Mouse (Mus musculus): ENCODE data around the gene Filip1l.

The Filip1l gene

GRCm38 (mm10) chr16:57530547-57530946, 177.7 kb downstream of the Filip1l start:
- no peak for DNase-seq (ENCODE audit: low spot score)

- DNase-seq (ENCODE audit: low spot score): peak; percentile 61
These were observed 179.2 kb downstream of the Filip1l start for GRCm38 (mm10) chr16:57532081-57532493.

GRCm38 (mm10) chr16:57534365-57534764, 181.5 kb downstream of the Filip1l start:
- DNase-seq (ENCODE audit: low spot score): no peak

- no peak for DNase-seq (ENCODE audit: low spot score)
These were observed 181.9 kb downstream of the Filip1l start for GRCm38 (mm10) chr16:57534811-57535210.

- no peak for DNase-seq (ENCODE audit: low spot score)
These were observed 183.6 kb downstream of the Filip1l start for GRCm38 (mm10) chr16:57536511-57536910.

GRCm38 (mm10) chr16:57543243-57543642, 190.3 kb downstream of the Filip1l start:
- DNase-seq (ENCODE audit: low spot score): no peak

GRCm38 (mm10) chr16:57544441-57544840, 191.5 kb downstream of the Filip1l start:
- DNase-seq (ENCODE audit: low spot score): no peak

- DNase-seq (ENCODE audit: low spot score): no peak
These were observed 193.5 kb downstream of the Filip1l start for GRCm38 (mm10) chr16:57546355-57546754.

GRCm38 (mm10) chr16:57548608-57549007, 195.7 kb downstream of the Filip1l start:
- no peak for DNase-seq (ENCODE audit: low spot score)

- DNase-seq (ENCODE audit: low spot score): peak; percentile 87
These were observed 196.5 kb downstream of the Filip1l start for GRCm38 (mm10) chr16:57549061-57550037.

- peak; percentile 33 for DNase-seq (ENCODE audit: low spot score)
These were observed 197.2 kb downstream of the Filip1l start for GRCm38 (mm10) chr16:57550088-57550487.

GRCm38 (mm10) chr16:57550817-57551216, 197.9 kb downstream of the Filip1l start:
- peak; percentile 73 for DNase-seq (ENCODE audit: low spot score)

- no peak for DNase-seq (ENCODE audit: low spot score)
These were observed 198.7 kb downstream of the Filip1l start for GRCm38 (mm10) chr16:57551617-57552016.

- DNase-seq (ENCODE audit: low spot score): no peak
These were observed 199.8 kb downstream of the Filip1l start for GRCm38 (mm10) chr16:57552709-57553108.

- DNase-seq (ENCODE audit: low spot score): no peak
These were observed 200.3 kb downstream of the Filip1l start for GRCm38 (mm10) chr16:57553235-57553634.

GRCm38 (mm10) chr16:57554886-57555400, 202.1 kb downstream of the Filip1l start:
- no peak for DNase-seq (ENCODE audit: low spot score)

- DNase-seq (ENCODE audit: low spot score): no peak
These were observed 202.8 kb downstream of the Filip1l start for GRCm38 (mm10) chr16:57555667-57556066.

GRCm38 (mm10) chr16:57556244-57556643, 203.4 kb downstream of the Filip1l start:
- DNase-seq (ENCODE audit: low spot score): no peak

GRCm38 (mm10) chr16:57558258-57558657, 205.4 kb downstream of the Filip1l start:
- no peak for DNase-seq (ENCODE audit: low spot score)

GRCm38 (mm10) chr16:57560185-57560584, 207.3 kb downstream of the Filip1l start:
- no peak for DNase-seq (ENCODE audit: low spot score)

- no peak for DNase-seq (ENCODE audit: low spot score)
These were observed 210.6 kb downstream of the Filip1l start for GRCm38 (mm10) chr16:57563453-57563852.

GRCm38 (mm10) chr16:57564807-57565206, 211.9 kb downstream of the Filip1l start:
- no peak for DNase-seq (ENCODE audit: low spot score)

GRCm38 (mm10) chr16:57566215-57566614, 213.3 kb downstream of the Filip1l start:
- DNase-seq (ENCODE audit: low spot score): no peak

Measured in embryo, embryonic 10.5 days (tissue).